14 mouse cellular contexts compared by ENCODE assay signal in the genomic region with DNA sequence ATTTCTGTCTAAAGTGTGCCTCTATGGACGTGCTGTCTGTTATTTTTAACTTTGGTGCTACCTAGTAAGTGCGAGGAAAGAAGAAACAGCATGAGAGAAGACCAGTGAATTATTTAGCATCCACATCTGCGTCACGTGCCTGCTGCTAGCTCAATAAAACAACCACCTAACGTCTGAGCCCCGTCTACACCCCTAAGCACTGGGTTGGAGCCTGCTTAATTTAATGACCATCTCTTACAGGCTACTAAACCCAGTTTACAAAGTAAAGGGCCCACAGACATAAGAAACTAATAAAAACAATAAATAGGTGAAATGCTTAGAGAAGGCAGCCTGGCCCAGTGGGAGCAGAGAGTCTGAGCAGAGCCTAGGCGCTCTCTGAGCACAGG. TPM values are rescaled to one million over a fixed set of nuclear protein-coding genes. Genes with fewer than 3 reads are reported as not detected.
DNase-seq lines count a peak whose midpoint lies in the region; ATAC-seq and TF ChIP-seq lines count a peak whose summit lies in the region.
"Had no signal": no experiment of that assay in that cellular context is flagged by ENCODE, and none has a peak within 500 bp of the region (broad histone marks: within the 10 kb centered on the region; RNA-seq: fewer than 3 reads in every experiment).

No protein-coding gene starts in this region.

- TF ChIP-seq EP300 in heart, adult 2 months (IDR thresholded peaks at IDR 0.05; ENCODE audit: insufficient read depth, low read depth, low read length) = no peak

- H3K4me1 ChIP-seq in heart, adult 2 months (ENCODE audit: control insufficient read depth, insufficient read depth, low read length) = peaks cover 17% of the 10 kb centered on the region
- H3K4me1 ChIP-seq in kidney, adult 2 months (ENCODE audit: control insufficient read depth, insufficient read depth, low read length) = peaks cover 18% of the 10 kb centered on the region
- H3K4me1 ChIP-seq in kidney, embryonic 14.5 days (ENCODE audit: control insufficient read depth, insufficient read depth, low read length) = peaks cover 18% of the 10 kb centered on the region
- H3K4me1 ChIP-seq in hindbrain, embryonic 14.5 days (replicated peaks; ENCODE audit: control insufficient read depth, insufficient read depth, low read length) = peaks cover 30% of the 10 kb centered on the region
- H3K4me1 ChIP-seq in midbrain, embryonic 15.5 days = peaks cover 36% of the 10 kb centered on the region
- H3K4me1 ChIP-seq in embryonic facial prominence, embryonic 10.5 days = peaks cover 33% of the 10 kb centered on the region

- no peaks in the 10 kb centered on the region for H3K9me3 ChIP-seq in kidney, embryonic 14.5 days (ENCODE audit: control insufficient read depth, low read length)
- H3K9me3 ChIP-seq in hindbrain, embryonic 14.5 days (ENCODE audit: control insufficient read depth, low read length) = no peaks in the 10 kb centered on the region
- H3K9me3 ChIP-seq in midbrain, embryonic 15.5 days = no peaks in the 10 kb centered on the region
- H3K9me3 ChIP-seq in embryonic facial prominence, embryonic 10.5 days = no peaks in the 10 kb centered on the region

- H3K36me3 ChIP-seq in heart, adult 2 months (ENCODE audit: control insufficient read depth, insufficient read depth, low read length) = peaks cover 63% of the 10 kb centered on the region
- H3K36me3 ChIP-seq in kidney, adult 2 months (ENCODE audit: control insufficient read depth, insufficient read depth, low read length) = peaks cover 51% of the 10 kb centered on the region
- H3K36me3 ChIP-seq in kidney, embryonic 14.5 days (ENCODE audit: control insufficient read depth, insufficient read depth, low read length) = peaks cover 70% of the 10 kb centered on the region
- peaks cover 67% of the 10 kb centered on the region for H3K36me3 ChIP-seq in hindbrain, embryonic 14.5 days (replicated peaks; ENCODE audit: control insufficient read depth, insufficient read depth)
- peaks cover 29% of the 10 kb centered on the region for H3K36me3 ChIP-seq in midbrain, embryonic 15.5 days (replicated peaks)
- H3K36me3 ChIP-seq in embryonic facial prominence, embryonic 10.5 days (replicated peaks) = peaks cover 77% of the 10 kb centered on the region

- TF ChIP-seq POLR2A in heart, adult 2 months (IDR thresholded peaks at IDR 0.05; ENCODE audit: insufficient read depth, low read depth, low read length) = no peak
- no peak for TF ChIP-seq POLR2A in kidney, adult 2 months (IDR thresholded peaks at IDR 0.05; ENCODE audit: low read depth, low read length)

- peak overlapping the region; percentile 71 for H3K27ac ChIP-seq in heart, adult 2 months
- H3K27ac ChIP-seq in kidney, adult 2 months (ENCODE audit: insufficient read depth, low read depth, low read length) = peak overlapping the region; percentile 54
- H3K27ac ChIP-seq in kidney, embryonic 14.5 days (ENCODE audit: low read depth, low read length) = no peak overlapping the region
- peak overlapping the region; percentile 18; the same call in 1 of the 2 replicates for H3K27ac ChIP-seq in hindbrain, embryonic 14.5 days
- 0 out of 2 replicates have a peak overlapping the region, but pooled peaks have one; percentile 10 for H3K27ac ChIP-seq in midbrain, embryonic 15.5 days
- H3K27ac ChIP-seq in embryonic facial prominence, embryonic 10.5 days (replicated peaks) = no peak overlapping the region
- H3K27ac ChIP-seq: macrophage had no signal

- WGBS in heart, adult 2 months = 76% methylated on average over 7 of the region's 7 CpGs
- WGBS in kidney, adult 2 months = 71% methylated on average over 7 of the region's 7 CpGs
- WGBS in kidney, embryonic 14.5 days = 74% methylated on average over 7 of the region's 7 CpGs
- 49% methylated on average over 7 of the region's 7 CpGs for WGBS in hindbrain, embryonic 14.5 days
- 38% methylated on average over 7 of the region's 7 CpGs for WGBS in midbrain, embryonic 15.5 days
- WGBS in embryonic facial prominence, embryonic 10.5 days = 88% methylated on average over 7 of the region's 7 CpGs

- H3K4me2 ChIP-seq in kidney, embryonic 14.5 days (replicated peaks; ENCODE audit: low read depth, low read length) = no peak overlapping the region
- no peak overlapping the region for H3K4me2 ChIP-seq in hindbrain, embryonic 14.5 days (replicated peaks)
- no peak overlapping the region for H3K4me2 ChIP-seq in midbrain, embryonic 15.5 days

- TF ChIP-seq CTCF in heart, adult 2 months (IDR thresholded peaks at IDR 0.05) = no peak
- no peak for TF ChIP-seq CTCF in kidney, adult 2 months (conservative IDR thresholded peaks at IDR 0.05; ENCODE audit: insufficient read depth, insufficient read length, low read depth, low read length)

- DNase-seq in heart, adult 2 months = no peak
- DNase-seq in heart, postnatal 14 days = no peak
- no peak for DNase-seq in kidney, adult 2 months
- no peak for DNase-seq in hindbrain, embryonic 14.5 days (ENCODE audit: low spot score)
- no peak for DNase-seq in embryonic facial prominence, embryonic 10.5 days (ENCODE audit: low spot score)
- DNase-seq in adrenal gland, postnatal 10 days = no peak
- DNase-seq: adrenal gland, postnatal 14 days; B cell, adult 2 months; cerebellum, adult 9-11 months; kidney, adult 8-10 months; thymus, adult 18-20 months had no signal

- 0 out of 2 replicates have a peak overlapping the region, but pooled peaks have one; percentile 11 for H3K9ac ChIP-seq in heart, adult 2 months (ENCODE audit: low read depth, low read length)
- no peak overlapping the region for H3K9ac ChIP-seq in kidney, embryonic 14.5 days (ENCODE audit: low read depth, low read length)
- no peak overlapping the region for H3K9ac ChIP-seq in hindbrain, embryonic 14.5 days
- no peak overlapping the region for H3K9ac ChIP-seq in midbrain, embryonic 15.5 days

- no peak overlapping the region for H3K4me3 ChIP-seq in heart, adult 2 months
- H3K4me3 ChIP-seq in kidney, adult 2 months (ENCODE audit: insufficient read depth, low read depth, low read length) = no peak overlapping the region
- H3K4me3 ChIP-seq in kidney, embryonic 14.5 days (ENCODE audit: low read length) = no peak overlapping the region
- no peak overlapping the region for H3K4me3 ChIP-seq in hindbrain, embryonic 14.5 days (replicated peaks; ENCODE audit: low read length)
- no peak overlapping the region for H3K4me3 ChIP-seq in midbrain, embryonic 15.5 days
- no peak overlapping the region for H3K4me3 ChIP-seq in embryonic facial prominence, embryonic 10.5 days

- no peaks in the 10 kb centered on the region for H3K79me2 ChIP-seq in heart, adult 2 months (replicated peaks; ENCODE audit: control insufficient read depth, insufficient read depth, low read length)

- no peaks in the 10 kb centered on the region for H3K27me3 ChIP-seq in heart, adult 2 months (ENCODE audit: control insufficient read depth, insufficient read depth, low read length)
- no peaks in the 10 kb centered on the region for H3K27me3 ChIP-seq in kidney, adult 2 months (replicated peaks; ENCODE audit: control insufficient read depth, insufficient read depth, low read length)
- no peaks in the 10 kb centered on the region for H3K27me3 ChIP-seq in kidney, embryonic 14.5 days (ENCODE audit: control insufficient read depth, insufficient read depth, low read length)
- no peaks in the 10 kb centered on the region for H3K27me3 ChIP-seq in hindbrain, embryonic 14.5 days (ENCODE audit: control insufficient read depth, insufficient read depth, low read length)
- H3K27me3 ChIP-seq in midbrain, embryonic 15.5 days (replicated peaks) = no peaks in the 10 kb centered on the region
- H3K27me3 ChIP-seq in embryonic facial prominence, embryonic 10.5 days (replicated peaks; ENCODE audit: low read depth, poor library complexity, severe bottlenecking) = no peaks in the 10 kb centered on the region

- no peak for ATAC-seq in kidney, embryonic 14.5 days (ENCODE audit: low FRiP score, low TSS enrichment)
- no peak for ATAC-seq in hindbrain, embryonic 14.5 days (ENCODE audit: low FRiP score)
- ATAC-seq in midbrain, embryonic 15.5 days (replicated peaks) = no peak

- intact Hi-C loops in heart, adult 2 months (cut with DNase I) = no loop called here
- intact Hi-C loops in heart, postnatal 14 days (cut with DNase I) = loop anchor here (10.0 kb wide), 1 partner anchor 1772 kb away; no protein-coding TSS in a partner anchor

RNA-seq across cellular contexts. Expression of a gene that starts 11.2 kb away (rescaled TPM):
- total RNA-seq in heart, adult 2 months (2021) = 100 to 1,000 TPM; 800 to 832 TPM
- polyA plus RNA-seq in heart, adult 2 months (2012; rRNA removed) = 523 and 821 TPM in 2 replicates
- total RNA-seq in heart, postnatal 14 days (2021) = 100 to 1,000 TPM; 773 to 866 TPM
- polyA plus RNA-seq in kidney, adult 2 months (2012; rRNA removed) = 2,267 and 2,428 TPM in 2 replicates
- 166 and 280 TPM in 2 replicates for polyA plus RNA-seq in kidney, embryonic 14.5 days (2014; fragmentation: Nextera tagmentation; extraction: Ambion mirVana)
- 105 and 112 TPM in 2 replicates for polyA plus RNA-seq in hindbrain, embryonic 14.5 days (2014; fragmentation: Nextera tagmentation; extraction: Ambion mirVana)
- polyA plus RNA-seq in midbrain, embryonic 15.5 days (2015; fragmentation: Nextera tagmentation; extraction: Ambion mirVana) = 57.1 and 58.8 TPM in 2 replicates
- polyA plus RNA-seq in embryonic facial prominence, embryonic 10.5 days (2016; fragmentation: Nextera tagmentation; extraction: Ambion mirVana) = 38.4 and 45.5 TPM in 2 replicates
- total RNA-seq in adrenal gland, postnatal 10 days (2021) = 100 to 1,000 TPM; 434 to 467 TPM

Comparison
In these comparisons a context has a peak if more than half of its experiments do, and no peak if none do; other contexts are left out.
1. H3K27ac ChIP-seq: peak in heart, adult 2 months (single experiment), kidney, adult 2 months (single experiment), hindbrain, embryonic 14.5 days (single experiment) and midbrain, embryonic 15.5 days (single experiment); none in kidney, embryonic 14.5 days (single experiment) and embryonic facial prominence, embryonic 10.5 days (single experiment).